Comparison of ENCODE assay signal across 23 mouse cellular contexts in genomic region chr6:135326847-135327246, GRCm38 (mm10). TPM values are rescaled to one million over a fixed set of nuclear protein-coding genes. Genes with fewer than 3 reads are reported as not detected.
"Had no signal": no experiment of that assay in that cellular context is flagged by ENCODE, and none has a peak within 500 bp of the region (broad histone marks: within the 10 kb centered on the region; RNA-seq: fewer than 3 reads in every experiment).

No protein-coding gene starts in this region.

- H3K36me3 ChIP-seq: liver, embryonic 13.5 days; liver, embryonic 15.5 days; lung, embryonic 15.5 days; midbrain, embryonic 13.5 days; midbrain, embryonic 15.5 days; neural tube, embryonic 12.5 days; stomach, embryonic 15.5 days had no signal

- H3K4me3 ChIP-seq: liver, embryonic 13.5 days; liver, embryonic 15.5 days; lung, embryonic 15.5 days; megakaryocyte, embryonic 14.5 days; midbrain, embryonic 13.5 days; midbrain, embryonic 15.5 days; neural tube, embryonic 12.5 days; stomach, embryonic 15.5 days had no signal

- H3K4me2 ChIP-seq: liver, embryonic 13.5 days; liver, embryonic 15.5 days; lung, embryonic 15.5 days; midbrain, embryonic 11.5 days; midbrain, embryonic 13.5 days; midbrain, embryonic 15.5 days; neural tube, embryonic 12.5 days; stomach, embryonic 15.5 days had no signal

- H3K9ac ChIP-seq: liver, embryonic 13.5 days; liver, embryonic 15.5 days; liver, postnatal 0 days; lung, embryonic 15.5 days; midbrain, embryonic 13.5 days; midbrain, embryonic 15.5 days; neural tube, embryonic 12.5 days; stomach, embryonic 15.5 days had no signal

- ATAC-seq: liver, postnatal 0 days; lung, postnatal 0 days; midbrain, embryonic 13.5 days; midbrain, embryonic 15.5 days had no signal

- H3K9me3 ChIP-seq: liver, embryonic 13.5 days; liver, embryonic 15.5 days; lung, embryonic 15.5 days; megakaryocyte, embryonic 14.5 days; midbrain, embryonic 13.5 days; midbrain, embryonic 15.5 days; neural tube, embryonic 12.5 days; stomach, embryonic 15.5 days had no signal

- H3K27me3 ChIP-seq: lung, embryonic 15.5 days; midbrain, embryonic 13.5 days; midbrain, embryonic 15.5 days; neural tube, embryonic 12.5 days; stomach, embryonic 15.5 days had no signal

- H3K27ac ChIP-seq: liver, embryonic 13.5 days; liver, embryonic 15.5 days; macrophage; midbrain, embryonic 13.5 days; midbrain, embryonic 15.5 days; neural tube, embryonic 12.5 days; stomach, embryonic 15.5 days had no signal

- DNase-seq: liver, embryonic 13.5 days; liver, postnatal 0 days; lung, adult 2 months; lung, postnatal 14 days; lung, postnatal 36 days; retina, postnatal 1 day; right cerebral cortex, adult 18-20 months; right cerebral cortex, postnatal 14 days; spleen, adult 18-20 months; thymus, adult 2 months; thymus, postnatal 25 days; thymus, postnatal 4 days had no signal

RNA-seq across cellular contexts. Expression of gene Pbp2, which starts 16.6 kb away (rescaled TPM):
- polyA plus RNA-seq: liver, embryonic 13.5 days; liver, embryonic 15.5 days; liver, postnatal 0 days; lung, adult 2 months; macrophage; midbrain, embryonic 11.5 days; midbrain, embryonic 13.5 days; midbrain, embryonic 15.5 days; midbrain, postnatal 0 days; thymus, adult 2 months had no signal
